ENCODE assay signal across 31 mouse cellular contexts in genomic region chr10:52028561-52029370, GRCm38 (mm10). TPM values are rescaled to one million over a fixed set of nuclear protein-coding genes. Genes with fewer than 3 reads are reported as not detected.
DNase-seq lines count a peak whose midpoint lies in the region; ATAC-seq and TF ChIP-seq lines count a peak whose summit lies in the region.
"Had no signal": no experiment of that assay in that cellular context is flagged by ENCODE, and none has a peak within 500 bp of the region (broad histone marks: within the 10 kb centered on the region; RNA-seq: fewer than 3 reads in every experiment).

No protein-coding gene starts in this region.

- TF ChIP-seq CTCF in gastrocnemius, adult 2 months (IDR thresholded peaks at IDR 0.05), result no peak

- intact Hi-C loops in gastrocnemius, adult 2 months (cut with DNase I), result loop anchor here (5.0 kb wide), 1 partner anchor 236 kb away; no protein-coding TSS in a partner anchor
- intact Hi-C loops in heart, postnatal 14 days (cut with DNase I), result no loop called here

- DNase-seq in gastrocnemius, adult 2 months, result no peak
- DNase-seq in gastrocnemius, adult 18-20 months (ENCODE audit: low spot score), result no peak
- DNase-seq in midbrain, embryonic 11.5 days (ENCODE audit: low spot score, missing footprints), result peak; percentile 91
- DNase-seq in midbrain, embryonic 14.5 days, result no peak
- no peak for DNase-seq in spleen, postnatal 36 days (ENCODE audit: low spot score in 2 of 2)
- no peak for DNase-seq in heart, postnatal 14 days
- DNase-seq: adrenal gland, adult 2 months; B cell, adult 2 months; cerebellum, adult 2 months; cerebellum, postnatal 25 days; gastrocnemius, postnatal 25 days; heart, adult 18-20 months; heart, postnatal 36 days; kidney, adult 9 months; kidney, postnatal 14 days; lung, adult 2 months; lung, postnatal 14 days; right cerebral cortex, postnatal 25 days; spleen, adult 18-20 months; thymus, postnatal 14 days had no signal

- H3K4me2 ChIP-seq in midbrain, embryonic 11.5 days, result no peak overlapping the region
- no peak overlapping the region for H3K4me2 ChIP-seq in midbrain, embryonic 14.5 days (ENCODE audit: low read length)
- H3K4me2 ChIP-seq in embryonic facial prominence, embryonic 13.5 days, result peak overlapping the region; percentile 38; the same call in 1 of the 2 replicates

- ATAC-seq in midbrain, embryonic 11.5 days (ENCODE audit: low FRiP score), result no peak
- ATAC-seq in midbrain, embryonic 14.5 days (ENCODE audit: low FRiP score, low TSS enrichment), result no peak
- no peak for ATAC-seq in embryonic facial prominence, embryonic 13.5 days (ENCODE audit: insufficient number of reproducible peaks, insufficient read depth, low FRiP score, low TSS enrichment, low read depth)
- ATAC-seq: liver, embryonic 12.5 days had no signal

- H3K9me3 ChIP-seq in midbrain, embryonic 11.5 days (ENCODE audit: control insufficient read depth, low read length), result no peaks in the 10 kb centered on the region
- H3K9me3 ChIP-seq in midbrain, embryonic 14.5 days (ENCODE audit: control insufficient read depth, low read length), result no peaks in the 10 kb centered on the region
- H3K9me3 ChIP-seq in embryonic facial prominence, embryonic 13.5 days, result no peaks in the 10 kb centered on the region
- H3K9me3 ChIP-seq: hindbrain, embryonic 15.5 days; liver, embryonic 12.5 days; midbrain, embryonic 13.5 days had no signal

- peaks cover 66% of the 10 kb centered on the region for H3K27me3 ChIP-seq in midbrain, embryonic 11.5 days (ENCODE audit: control insufficient read depth, insufficient read depth, low read length)
- H3K27me3 ChIP-seq in midbrain, embryonic 14.5 days (ENCODE audit: control insufficient read depth, insufficient read depth, low read length), result peaks cover 77% of the 10 kb centered on the region
- H3K27me3 ChIP-seq in embryonic facial prominence, embryonic 13.5 days, result peaks cover 87% of the 10 kb centered on the region

- peak overlapping the region; percentile 69; the same call in 1 of the 2 replicates for H3K4me3 ChIP-seq in gastrocnemius, adult 2 months
- H3K4me3 ChIP-seq in midbrain, embryonic 11.5 days (ENCODE audit: low read depth, low read length), result no peak overlapping the region
- H3K4me3 ChIP-seq in midbrain, embryonic 14.5 days (replicated peaks; ENCODE audit: low read depth, low read length), result no peak overlapping the region
- H3K4me3 ChIP-seq in embryonic facial prominence, embryonic 13.5 days, result no peak overlapping the region; the same call in 1 of the 2 replicates
- H3K4me3 ChIP-seq: erythroblast, embryonic 14.5 days; liver, embryonic 12.5 days had no signal

- H3K4me1 ChIP-seq in midbrain, embryonic 11.5 days (ENCODE audit: control insufficient read depth, insufficient read depth, low read length), result peaks cover 8% of the 10 kb centered on the region; the same call in 1 of the 2 replicates
- H3K4me1 ChIP-seq in midbrain, embryonic 14.5 days (ENCODE audit: control insufficient read depth, insufficient read depth, low read length), result peaks cover 5% of the 10 kb centered on the region; the same call in 1 of the 2 replicates
- H3K4me1 ChIP-seq in embryonic facial prominence, embryonic 13.5 days, result peaks cover 10% of the 10 kb centered on the region
- H3K4me1 ChIP-seq: liver, embryonic 12.5 days had no signal

- 3% methylated on average over 11 of the region's 11 CpGs for WGBS in midbrain, embryonic 11.5 days
- WGBS in midbrain, embryonic 14.5 days, result 1% methylated on average over 11 of the region's 11 CpGs
- WGBS in embryonic facial prominence, embryonic 13.5 days, result 4% methylated on average over 11 of the region's 11 CpGs

- no peaks in the 10 kb centered on the region for H3K36me3 ChIP-seq in midbrain, embryonic 11.5 days (ENCODE audit: control insufficient read depth, insufficient read depth, low read length)
- no peaks in the 10 kb centered on the region for H3K36me3 ChIP-seq in midbrain, embryonic 14.5 days (ENCODE audit: control insufficient read depth, insufficient read depth, low read length)
- H3K36me3 ChIP-seq in embryonic facial prominence, embryonic 13.5 days, result no peaks in the 10 kb centered on the region
- H3K36me3 ChIP-seq: hindbrain, embryonic 15.5 days; liver, embryonic 12.5 days; midbrain, embryonic 13.5 days had no signal

- peak overlapping the region; percentile 76; the same call in 1 of the 2 replicates for H3K27ac ChIP-seq in gastrocnemius, adult 2 months
- H3K27ac ChIP-seq in midbrain, embryonic 11.5 days (ENCODE audit: low read depth, low read length), result no peak overlapping the region
- H3K27ac ChIP-seq in midbrain, embryonic 14.5 days (replicated peaks; ENCODE audit: low read depth, low read length), result no peak overlapping the region
- no peak overlapping the region for H3K27ac ChIP-seq in embryonic facial prominence, embryonic 13.5 days
- H3K27ac ChIP-seq: hindbrain, embryonic 15.5 days; liver, embryonic 12.5 days; midbrain, embryonic 13.5 days had no signal

- no peak overlapping the region for H3K9ac ChIP-seq in midbrain, embryonic 11.5 days (ENCODE audit: low read length)
- no peak overlapping the region for H3K9ac ChIP-seq in midbrain, embryonic 14.5 days (replicated peaks; ENCODE audit: low read length)
- H3K9ac ChIP-seq in embryonic facial prominence, embryonic 13.5 days, result no peak overlapping the region
- H3K9ac ChIP-seq: hindbrain, embryonic 15.5 days; liver, embryonic 12.5 days had no signal

RNA-seq across cellular contexts. Expression of gene Vgll2, which starts 6.5 kb away (rescaled TPM):
- 100 to 1,000 TPM in 1 of 2 experiments, 10 to 100 TPM in 1; 56.7 to 205 TPM for total RNA-seq in gastrocnemius, adult 2 months (2021)
- total RNA-seq in gastrocnemius, adult 18-20 months (2021), result 100 to 1,000 TPM; 115 to 187 TPM
- 0.15 and 0.27 TPM in 2 replicates for polyA plus RNA-seq in midbrain, embryonic 11.5 days (2014; fragmentation: Nextera tagmentation; extraction: Ambion mirVana)
- polyA plus RNA-seq in midbrain, embryonic 14.5 days (2014; fragmentation: Nextera tagmentation; extraction: Ambion mirVana), result not detected in 2 replicates
- 2.5 and 3.8 TPM in 2 replicates for polyA plus RNA-seq in embryonic facial prominence, embryonic 13.5 days (2015; fragmentation: Nextera tagmentation; extraction: Ambion mirVana)
- total RNA-seq in heart, postnatal 14 days (2021), result not detected
- total RNA-seq: adrenal gland, adult 2 months; heart, postnatal 36 days; layer of hippocampus, postnatal 14 days; megakaryocyte progenitor cell, adult 5-6 weeks; MEL had no signal
- polyA plus RNA-seq: cerebellum, adult 2 months; erythroblast, embryonic 14.5 days; heart, embryonic 14.5 days; intestine, embryonic 14.5 days; testis, adult 2 months had no signal

Comparison
In these comparisons a context has a peak if more than half of its experiments do, and no peak if none do; other contexts are left out.
1. RNA of gene Vgll2, which starts 6.5 kb away (total RNA-seq): 56.7 to 205 TPM in gastrocnemius, adult 2 months and 115 to 187 TPM in gastrocnemius, adult 18-20 months; not detected in heart, postnatal 14 days; every median in the first group is over 10 times any median in the second.